25 mouse cellular contexts compared by ENCODE assay signal in genomic region chr6:16086952-16087537, GRCm38 (mm10).
"Had no signal": no experiment of that assay in that cellular context is flagged by ENCODE, and none has a peak within 500 bp of the region (broad histone marks: within the 10 kb centered on the region; RNA-seq: fewer than 3 reads in every experiment).

No protein-coding gene starts in this region.

- ATAC-seq: hindbrain, postnatal 0 days; intestine, embryonic 16.5 days had no signal

- DNase-seq: gastrocnemius, postnatal 14 days; gastrocnemius, postnatal 36 days; heart, adult 11 months; heart, adult 2 months; heart, postnatal 14 days; heart, postnatal 36 days; kidney, adult 11 months; kidney, adult 2 months; kidney, adult 9 months; kidney, postnatal 10 days; kidney, postnatal 25 days; kidney, postnatal 4 days; liver; liver, embryonic 13.5 days had no signal

- H3K4me1 ChIP-seq: heart, embryonic 13.5 days; heart, embryonic 15.5 days; hindbrain, embryonic 13.5 days; hindbrain, embryonic 15.5 days; liver, embryonic 13.5 days; liver, embryonic 15.5 days had no signal

- H3K27me3 ChIP-seq: heart, embryonic 13.5 days; heart, embryonic 15.5 days; hindbrain, embryonic 13.5 days; hindbrain, embryonic 15.5 days; liver, embryonic 13.5 days; liver, embryonic 15.5 days had no signal

- H3K9ac ChIP-seq: heart, embryonic 13.5 days; heart, embryonic 15.5 days; hindbrain, embryonic 13.5 days; hindbrain, embryonic 15.5 days; liver, embryonic 13.5 days; liver, embryonic 15.5 days had no signal

- H3K27ac ChIP-seq: heart, adult 2 months; heart, embryonic 13.5 days; heart, embryonic 15.5 days; hindbrain, embryonic 13.5 days; hindbrain, embryonic 15.5 days; hindbrain, postnatal 0 days; layer of hippocampus, adult 2 months; left cerebral cortex, adult 2 months; liver, embryonic 13.5 days; liver, embryonic 15.5 days had no signal

- H3K9me3 ChIP-seq: heart, embryonic 13.5 days; heart, embryonic 15.5 days; hindbrain, embryonic 13.5 days; hindbrain, embryonic 15.5 days; liver, embryonic 13.5 days; liver, embryonic 15.5 days had no signal

- H3K36me3 ChIP-seq: heart, embryonic 13.5 days; heart, embryonic 15.5 days; hindbrain, embryonic 13.5 days; hindbrain, embryonic 15.5 days; liver, embryonic 13.5 days; liver, embryonic 15.5 days had no signal

- H3K4me3 ChIP-seq: heart, adult 2 months; heart, embryonic 13.5 days; heart, embryonic 15.5 days; hindbrain, embryonic 13.5 days; hindbrain, embryonic 15.5 days; layer of hippocampus, adult 2 months; left cerebral cortex, adult 2 months; liver, embryonic 13.5 days; liver, embryonic 15.5 days had no signal

- H3K4me2 ChIP-seq: heart, embryonic 11.5 days; heart, embryonic 13.5 days; heart, embryonic 15.5 days; hindbrain, embryonic 13.5 days; hindbrain, embryonic 15.5 days; liver, embryonic 11.5 days; liver, embryonic 13.5 days; liver, embryonic 15.5 days had no signal
